Mouse (Mus musculus): ENCODE data around the gene C1qtnf9. TPM values are rescaled to one million over a fixed set of nuclear protein-coding genes. Genes with fewer than 3 reads are reported as not detected.
A peak's percentile ranks its signal among the peaks of the same experiment; 100 is the strongest.

C1qtnf9 gene
- total RNA-seq, 2 experiments from 2014 or later: 32.0 to 41.9 TPM

DNA sequence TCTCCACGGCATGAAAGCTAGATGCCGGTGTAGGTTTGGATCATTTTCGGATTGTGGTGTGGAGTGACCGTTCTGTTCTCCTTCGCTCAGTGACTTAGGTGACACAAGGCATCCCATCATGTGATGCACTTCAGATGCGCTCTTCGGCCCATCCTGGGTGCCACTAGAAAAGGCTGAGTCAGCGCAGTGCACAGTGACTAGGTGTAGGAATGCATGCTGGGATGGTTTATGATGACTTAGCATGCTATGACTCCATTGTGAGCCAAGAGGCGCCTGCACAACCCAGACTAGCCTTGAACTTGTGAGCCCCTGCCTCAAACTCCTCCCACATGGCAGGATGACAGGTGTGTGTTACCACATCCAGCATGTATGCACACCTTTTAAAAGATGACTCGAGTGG lies 21.8 kb upstream of the C1qtnf9 start:
- intact Hi-C loops (cut with DNase I; ENCODE audit: low total_unique reads): no loop called here
- DNase-seq: no peak

- DNase-seq: no peak
Measured at GRCm38 (mm10) chr14:60747154-60747870, 20.6 kb upstream of the C1qtnf9 start.

GRCm38 (mm10) chr14:60749880-60750279 lies 18.1 kb upstream of the C1qtnf9 start:
- intact Hi-C loops (cut with DNase I; ENCODE audit: low total_unique reads): no loop called here

More at GRCm38 (mm10) chr14:60747154-60747870, 20.6 kb upstream of the C1qtnf9 start:
- intact Hi-C loops (cut with DNase I; ENCODE audit: low total_unique reads): no loop called here

DNA sequence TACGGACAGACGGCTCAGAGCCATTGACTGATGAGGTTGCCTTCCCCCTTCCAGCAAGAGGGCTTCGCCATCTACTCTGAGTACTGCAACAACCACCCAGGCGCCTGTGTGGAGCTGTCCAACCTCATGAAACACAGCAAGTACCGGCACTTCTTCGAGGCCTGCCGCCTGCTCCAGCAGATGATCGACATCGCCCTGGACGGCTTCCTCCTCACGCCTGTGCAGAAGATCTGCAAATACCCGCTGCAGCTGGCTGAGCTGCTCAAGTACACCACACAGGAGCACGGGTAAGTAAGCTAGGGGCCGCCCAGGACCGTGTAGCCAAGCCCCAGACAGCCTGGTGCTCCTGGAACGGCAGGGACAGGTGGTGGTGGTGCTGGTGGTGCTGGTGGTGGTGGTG lies 16.4 kb upstream of the C1qtnf9 start:
- no peak for DNase-seq
- intact Hi-C loops (cut with DNase I; ENCODE audit: low total_unique reads): no loop called here

More at GRCm38 (mm10) chr14:60749880-60750279, 18.1 kb upstream of the C1qtnf9 start:
- no peak for DNase-seq

DNA sequence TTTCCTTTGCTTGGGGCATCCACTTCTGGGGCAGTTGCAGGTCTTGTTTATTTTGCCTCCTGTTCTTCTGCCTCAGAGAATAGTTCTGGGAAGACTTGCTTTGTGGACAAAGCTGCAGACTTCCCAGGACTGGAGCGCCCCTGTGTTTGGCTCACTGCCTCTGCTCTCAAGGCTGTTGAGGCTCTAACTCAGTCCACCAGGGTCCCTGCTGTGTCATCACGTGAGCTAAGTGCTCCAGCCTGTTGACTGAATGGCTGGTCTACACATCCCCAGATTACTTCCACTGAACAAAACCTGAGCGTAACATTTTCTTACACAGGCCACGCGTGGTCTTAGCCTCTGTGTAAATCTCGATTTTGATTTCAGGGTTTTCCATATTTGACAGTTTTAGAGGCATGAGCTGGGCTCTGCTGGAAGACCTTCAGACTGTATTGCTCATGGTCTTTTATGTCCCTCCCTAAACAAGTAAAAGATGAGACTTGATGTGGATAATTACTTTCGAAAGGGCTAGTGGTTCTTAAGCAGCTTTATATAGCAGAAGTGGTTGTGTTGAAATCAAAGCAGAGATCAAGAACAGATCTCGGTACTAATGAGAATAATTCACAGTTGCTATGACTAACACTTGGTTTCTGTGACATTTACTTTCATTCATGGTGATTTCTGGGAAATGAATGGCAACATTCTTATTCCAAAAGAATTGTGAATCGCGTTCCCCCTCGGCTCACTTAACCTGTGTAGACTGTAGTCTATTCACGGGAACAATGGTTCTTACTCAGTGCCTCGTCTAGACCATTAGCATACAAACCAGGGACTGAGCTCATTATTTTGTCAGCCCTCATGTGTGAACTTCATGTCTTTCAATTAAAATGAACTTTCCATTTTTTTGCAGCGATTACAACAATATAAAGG lies 14.8 kb upstream of the C1qtnf9 start:
- no peak for DNase-seq
- intact Hi-C loops (cut with DNase I; ENCODE audit: low total_unique reads): no loop called here

- no peak for DNase-seq
Measured at GRCm38 (mm10) chr14:60753801-60754126, 14.2 kb upstream of the C1qtnf9 start.

DNA sequence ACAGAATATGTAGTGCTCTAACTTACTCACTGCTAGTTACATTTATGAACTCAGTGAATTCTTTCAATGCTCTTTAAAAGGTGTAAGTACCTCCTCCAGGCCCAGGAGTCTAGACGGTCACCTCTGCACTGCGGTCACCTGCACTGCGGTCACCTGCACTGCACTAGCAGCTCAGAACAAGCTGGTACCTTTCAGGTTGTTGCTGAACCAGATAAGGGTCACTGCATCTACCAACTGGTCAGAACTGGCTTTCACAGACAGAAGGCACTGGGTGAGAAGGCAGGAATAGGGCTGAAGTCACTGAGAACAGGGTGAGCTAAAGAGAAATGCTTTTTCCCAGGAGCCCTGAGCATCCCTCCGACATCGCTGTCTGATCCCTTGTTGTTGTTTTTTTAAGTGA lies 13.3 kb upstream of the C1qtnf9 start:
- intact Hi-C loops (cut with DNase I; ENCODE audit: low total_unique reads): no loop called here
- DNase-seq: no peak

More at GRCm38 (mm10) chr14:60753801-60754126, 14.2 kb upstream of the C1qtnf9 start:
- intact Hi-C loops (cut with DNase I; ENCODE audit: low total_unique reads): no loop called here

- no peak for DNase-seq
Measured at GRCm38 (mm10) chr14:60756271-60756670, 11.7 kb upstream of the C1qtnf9 start.

GRCm38 (mm10) chr14:60757265-60757664 lies 10.7 kb upstream of the C1qtnf9 start:
- no peak for DNase-seq
- intact Hi-C loops (cut with DNase I; ENCODE audit: low total_unique reads): no loop called here

More at GRCm38 (mm10) chr14:60756271-60756670, 11.7 kb upstream of the C1qtnf9 start:
- intact Hi-C loops (cut with DNase I; ENCODE audit: low total_unique reads): no loop called here

DNA sequence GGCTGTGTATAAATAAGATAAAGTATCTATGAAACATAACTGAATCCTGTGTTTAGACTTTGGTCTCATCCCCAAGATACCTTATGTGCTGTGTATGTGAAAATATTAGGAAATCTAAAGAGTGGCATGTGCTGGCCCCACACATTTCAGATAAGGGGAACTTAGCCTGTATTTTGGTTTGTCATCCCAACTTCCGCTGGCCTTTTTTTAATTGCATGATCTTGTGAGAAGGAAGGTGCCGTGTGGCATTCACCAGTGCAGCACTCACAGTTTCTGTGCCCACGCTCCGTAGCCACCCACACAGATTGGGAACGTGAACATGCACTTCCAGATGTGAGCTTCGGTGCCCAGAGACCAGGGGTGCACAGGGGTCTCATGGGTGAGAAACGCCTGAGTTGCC lies 10.2 kb upstream of the C1qtnf9 start:
- intact Hi-C loops (cut with DNase I; ENCODE audit: low total_unique reads): no loop called here
- no peak for DNase-seq

DNA sequence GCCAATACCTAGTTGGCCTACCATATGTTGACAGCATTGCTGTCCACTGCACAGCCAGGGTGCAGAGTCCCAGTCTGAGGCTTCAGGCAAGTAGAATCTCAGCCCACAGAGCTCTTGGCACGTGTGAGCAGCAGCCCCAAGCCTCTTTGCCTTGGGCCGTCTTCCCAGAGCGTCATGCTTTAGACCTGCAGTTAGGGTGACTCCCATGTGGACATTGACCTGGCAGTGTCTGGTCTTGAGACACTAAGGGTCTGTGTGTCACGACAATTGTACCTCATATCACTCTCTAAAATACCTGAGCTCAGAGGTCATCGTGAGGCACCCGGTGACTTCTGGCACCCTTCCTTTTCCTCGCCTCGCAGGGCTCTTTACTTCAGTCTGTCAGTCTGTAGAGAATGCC lies 8.8 kb upstream of the C1qtnf9 start:
- DNase-seq: no peak
- intact Hi-C loops (cut with DNase I; ENCODE audit: low total_unique reads): no loop called here

DNA sequence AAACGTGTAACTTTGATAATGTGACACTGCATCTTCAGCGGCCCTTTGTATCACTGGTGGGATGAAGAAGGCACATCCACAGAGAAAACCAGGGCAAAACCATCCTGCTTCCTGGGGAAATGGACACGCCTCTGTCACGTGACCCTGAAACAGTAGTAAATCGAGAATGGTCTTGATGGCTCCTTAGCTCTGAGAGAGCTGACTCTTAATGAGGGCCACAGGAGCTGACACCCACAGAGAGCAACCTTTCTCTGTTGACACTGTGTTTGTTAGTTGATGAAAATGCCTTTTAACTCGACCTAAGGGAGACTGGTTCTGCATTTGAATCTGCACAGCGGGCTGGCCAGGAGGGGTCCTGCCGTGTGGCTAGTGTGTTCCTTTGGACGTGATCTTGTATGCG lies 6.1 kb upstream of the C1qtnf9 start:
- intact Hi-C loops (cut with DNase I; ENCODE audit: low total_unique reads): loop anchor here (10.0 kb wide), 1 partner anchor 237 kb away; no protein-coding TSS in a partner anchor
- DNase-seq: no peak

DNA sequence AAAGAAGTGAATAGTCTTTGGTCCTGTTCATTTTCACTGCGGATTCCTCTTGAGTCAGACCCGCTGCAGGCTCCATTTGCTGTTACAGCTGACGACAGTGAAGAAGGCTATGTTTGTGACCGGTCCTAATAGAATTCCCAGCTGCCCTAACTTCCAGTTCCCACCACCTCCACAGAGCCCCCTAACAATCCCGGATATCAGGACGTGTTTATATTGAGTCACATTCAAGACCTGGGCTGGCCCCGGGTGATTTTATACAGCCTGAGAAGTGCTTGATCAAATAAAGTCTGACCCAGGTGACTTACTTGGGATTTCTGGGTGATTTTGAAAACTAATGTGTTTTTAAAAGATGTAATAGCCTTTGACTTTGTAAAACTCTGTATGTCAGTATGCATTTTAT lies 5.2 kb upstream of the C1qtnf9 start:
- intact Hi-C loops (cut with DNase I; ENCODE audit: low total_unique reads): loop anchor here (10.0 kb wide), 1 partner anchor 238 kb away; no protein-coding TSS in a partner anchor
- no peak for DNase-seq

DNA sequence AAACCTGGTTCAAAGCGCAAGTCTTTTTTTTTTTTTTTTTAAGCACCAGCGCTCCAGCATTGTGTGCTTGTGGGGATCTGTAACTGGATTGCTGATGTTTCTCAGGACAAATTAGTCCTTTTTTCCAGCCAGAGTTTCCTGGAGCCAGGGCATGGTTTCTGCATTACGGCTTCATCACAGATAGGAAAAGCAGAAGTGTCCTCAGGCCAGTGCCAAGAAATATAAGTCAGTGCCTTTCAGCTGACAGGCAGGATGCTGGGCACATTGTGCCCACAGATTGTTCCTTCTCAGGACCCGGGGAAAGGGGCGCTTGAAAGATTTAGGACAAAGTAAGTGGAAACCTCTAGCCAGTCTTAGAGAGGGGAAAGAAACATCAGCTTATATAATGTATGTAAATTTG lies 4.2 kb upstream of the C1qtnf9 start:
- DNase-seq: no peak
- intact Hi-C loops (cut with DNase I; ENCODE audit: low total_unique reads): loop anchor here (10.0 kb wide), 1 partner anchor 239 kb away; no protein-coding TSS in a partner anchor

GRCm38 (mm10) chr14:60764526-60764925 lies 3.4 kb upstream of the C1qtnf9 start:
- intact Hi-C loops (cut with DNase I; ENCODE audit: low total_unique reads): loop anchor here (10.0 kb wide), 1 partner anchor 240 kb away; no protein-coding TSS in a partner anchor
- DNase-seq: no peak

GRCm38 (mm10) chr14:60765025-60765424 lies 2.9 kb upstream of the C1qtnf9 start:
- no peak for DNase-seq
- intact Hi-C loops (cut with DNase I; ENCODE audit: low total_unique reads): loop anchor here (10.0 kb wide), 1 partner anchor 240 kb away; no protein-coding TSS in a partner anchor

GRCm38 (mm10) chr14:60769340-60769739 lies 1.4 kb downstream of the C1qtnf9 start:
- intact Hi-C loops (cut with DNase I; ENCODE audit: low total_unique reads): loop anchor here (10.0 kb wide), 1 partner anchor 245 kb away; no protein-coding TSS in a partner anchor
- DNase-seq: no peak

- intact Hi-C loops (cut with DNase I; ENCODE audit: low total_unique reads): loop anchor here (5.0 kb wide), 1 partner anchor 58 kb away; no protein-coding TSS in a partner anchor
- DNase-seq: no peak
Measured at GRCm38 (mm10) chr14:60770594-60770993, 2.7 kb downstream of the C1qtnf9 start.

DNA sequence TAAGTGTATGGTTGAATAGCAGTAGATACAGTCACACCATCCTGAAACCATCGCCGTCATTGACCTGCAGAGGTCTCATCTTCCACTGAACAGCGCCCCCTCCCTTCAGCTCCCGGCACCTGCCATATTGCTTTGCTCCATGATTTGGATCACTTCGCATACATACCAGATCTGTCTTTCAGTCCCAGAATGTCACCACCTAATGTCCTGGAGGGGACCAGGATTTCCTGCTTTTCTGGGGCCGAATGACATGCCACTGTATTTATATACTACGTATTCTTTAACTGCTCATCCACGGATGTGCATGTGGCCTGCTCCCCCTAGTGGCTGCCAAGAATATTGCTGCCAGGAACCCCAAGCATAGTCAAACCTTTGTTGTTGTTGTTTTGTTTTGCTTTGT lies 3.1 kb downstream of the C1qtnf9 start:
- DNase-seq: peak; percentile 67
- intact Hi-C loops (cut with DNase I; ENCODE audit: low total_unique reads): loop anchor here (5.0 kb wide), 1 partner anchor 59 kb away; no protein-coding TSS in a partner anchor

- intact Hi-C loops (cut with DNase I; ENCODE audit: low total_unique reads): loop anchor here (5.0 kb wide), 1 partner anchor 61 kb away; no protein-coding TSS in a partner anchor
- DNase-seq: no peak
Measured at GRCm38 (mm10) chr14:60773476-60773875, 5.5 kb downstream of the C1qtnf9 start.

Measured in gastrocnemius, postnatal 14 days (tissue).